Mouse (Mus musculus) liver, embryonic 11.5 days (tissue): ENCODE measurements around the gene Ggct. TPM values are rescaled to one million over a fixed set of nuclear protein-coding genes. Genes with fewer than 3 reads are reported as not detected.

ENCODE experiments used
- ATAC-seq: fragments of 200-750 bp; cut with Nextera tagmentation; replicated peaks from 2 replicates; pipeline ENCODE4 v1.8.0; 2017; ENCODE audit warnings: moderate number of reproducible peaks, mild to moderate bottlenecking, moderate TSS enrichment, moderate library complexity; ENCODE audit not compliant: low FRiP score
- DNase-seq: peaks from one replicate; pipeline ENCODE4 v3.0.0-alpha.2; 2017; ENCODE audit warnings: low spot score
- H3K27ac ChIP-seq: fragments of 300-500 bp; sonication (generic); 2 replicates; pipeline ENCODE4 v1.5.1; 2014; ENCODE audit warnings: mild to moderate bottlenecking, low read depth, low read length, control low read depth
- H3K27me3 ChIP-seq: fragments of 300-500 bp; sonication (generic); replicated peaks from 2 replicates; pipeline ENCODE4 v1.6.1; 2014; ENCODE audit warnings: low read length, mixed read lengths; ENCODE audit not compliant: control insufficient read depth, insufficient read depth
- H3K36me3 ChIP-seq: fragments of 300-500 bp; sonication (generic); 2 replicates; pipeline ENCODE4 v1.6.1; 2014; ENCODE audit warnings: mild to moderate bottlenecking, low read length, moderate library complexity, mixed read lengths; ENCODE audit not compliant: control insufficient read depth, insufficient read depth
- H3K4me1 ChIP-seq: fragments of 300-500 bp; sonication (generic); replicated peaks from 2 replicates; pipeline ENCODE4 v1.6.1; 2014; ENCODE audit warnings: low read length, mixed read lengths; ENCODE audit not compliant: control insufficient read depth, insufficient read depth
- H3K4me2 ChIP-seq: fragments of 300-500 bp; sonication (generic); 2 replicates; pipeline ENCODE4 v1.6.1; 2014; ENCODE audit warnings: mild to moderate bottlenecking, control low read depth, moderate library complexity
- H3K4me3 ChIP-seq: fragments of 300-500 bp; sonication (generic); 2 replicates; pipeline ENCODE4 v1.5.1; 2014; ENCODE audit warnings: low read depth, low read length, control low read depth
- H3K9ac ChIP-seq: fragments of 300-500 bp; sonication (generic); 2 replicates; pipeline ENCODE4 v1.6.1; 2014; ENCODE audit warnings: low read depth, low read length, control low read depth
- H3K9me3 ChIP-seq: fragments of 300-500 bp; sonication (generic); 2 replicates; pipeline ENCODE4 v1.6.1; 2016; ENCODE audit warnings: low read length, inconsistent platforms, mixed read lengths; ENCODE audit not compliant: control insufficient read depth
- WGBS: fragments of 180-500 bp; shearing (Covaris S2); extraction: QIAGEN DNeasy Blood & Tissue Kit; methylation state at CpG from one replicate; pipeline ENCODE4 v1.1.7; 2014; 5-methylcytosine and 5-hydroxymethylcytosine counted together
- polyA plus RNA-seq: library from polyadenylated mRNA; unstranded; fragments of >200 nt; fragmentation: Nextera tagmentation; extraction: Ambion mirVana; gene quantifications from 2 replicates; pipeline ENCODE4 v1.2.1, GENCODE M21; 2014

Gene Ggct
- polyA plus RNA-seq, 1 experiment from 2014 or later: 11.8 TPM

- no peak for ATAC-seq
Measured at GRCm38 (mm10) chr6:55003559-55003958, 10.8 kb upstream of the Ggct start.

GRCm38 (mm10) chr6:55002438-55002837, 9.7 kb upstream of the Ggct start:
- H3K4me2 ChIP-seq: no peak overlapping the region
- WGBS: 65% methylated on average over 4 of the region's 4 CpGs
- ATAC-seq (no peak), DNase-seq (no peak)
- no peaks in the 10 kb centered on the region for H3K36me3 ChIP-seq
- H3K27me3 ChIP-seq: no peaks in the 10 kb centered on the region
- H3K4me1 ChIP-seq: no peaks in the 10 kb centered on the region
- no peak overlapping the region for H3K4me3 ChIP-seq
- no peaks in the 10 kb centered on the region for H3K9me3 ChIP-seq
- no peak overlapping the region for H3K27ac ChIP-seq
- no peak overlapping the region for H3K9ac ChIP-seq

More at GRCm38 (mm10) chr6:55003559-55003958, 10.8 kb upstream of the Ggct start:
- H3K27me3 ChIP-seq: no peaks in the 10 kb centered on the region
- 45% methylated on average over 4 of the region's 4 CpGs for WGBS
- H3K4me2 ChIP-seq: no peak overlapping the region
- H3K27ac ChIP-seq: no peak overlapping the region
- H3K4me3 ChIP-seq: no peak overlapping the region
- no peak overlapping the region for H3K9ac ChIP-seq
- no peaks in the 10 kb centered on the region for H3K9me3 ChIP-seq
- no peaks in the 10 kb centered on the region for H3K4me1 ChIP-seq
- DNase-seq: no peak
- no peaks in the 10 kb centered on the region for H3K36me3 ChIP-seq

GRCm38 (mm10) chr6:55001320-55001719, 8.6 kb upstream of the Ggct start:
- Histone ChIP-seq H3K36me3 (no peaks in the 10 kb centered on the region), H3K4me1 (no peaks in the 10 kb centered on the region), H3K27ac (no peak overlapping the region), H3K27me3 (no peaks in the 10 kb centered on the region), H3K9ac (no peak overlapping the region), H3K9me3 (no peaks in the 10 kb centered on the region), H3K4me3 (no peak overlapping the region), H3K4me2 (no peak overlapping the region)
- DNase-seq (no peak), ATAC-seq (no peak)
- WGBS: 74% methylated on average over 4 of the region's 4 CpGs

- ATAC-seq (no peak), DNase-seq (no peak)
- Histone ChIP-seq H3K27me3 (no peaks in the 10 kb centered on the region), H3K9me3 (no peaks in the 10 kb centered on the region), H3K36me3 (no peaks in the 10 kb centered on the region), H3K9ac (no peak overlapping the region), H3K27ac (no peak overlapping the region), H3K4me1 (no peaks in the 10 kb centered on the region), H3K4me2 (no peak overlapping the region), H3K4me3 (no peak overlapping the region)
- WGBS: 77% methylated on average over 6 of the region's 6 CpGs
Measured at GRCm38 (mm10) chr6:54997726-54998125, 5.0 kb upstream of the Ggct start.

- H3K36me3 ChIP-seq: no peaks in the 10 kb centered on the region
- H3K27ac ChIP-seq: no peak overlapping the region
- peaks cover 9% of the 10 kb centered on the region for H3K4me1 ChIP-seq
- no peak overlapping the region for H3K4me3 ChIP-seq
- no peak overlapping the region for H3K4me2 ChIP-seq
- H3K27me3 ChIP-seq: no peaks in the 10 kb centered on the region
- 88% methylated on average over 3 of the region's 3 CpGs for WGBS
- H3K9me3 ChIP-seq: no peaks in the 10 kb centered on the region
- H3K9ac ChIP-seq: no peak overlapping the region
- no peak for ATAC-seq
- no peak for DNase-seq
Measured at GRCm38 (mm10) chr6:54996361-54996760, 3.6 kb upstream of the Ggct start.

GRCm38 (mm10) chr6:54992141-54992540, 609 bp downstream of the Ggct start:
- H3K9ac ChIP-seq: peak overlapping the region; percentile 68
- WGBS: 2% methylated on average over 7 of the region's 7 CpGs
- H3K27ac ChIP-seq: no peak overlapping the region
- no peaks in the 10 kb centered on the region for H3K36me3 ChIP-seq
- no peak for DNase-seq
- no peaks in the 10 kb centered on the region for H3K9me3 ChIP-seq
- peak overlapping the region; percentile 94 for H3K4me2 ChIP-seq
- H3K4me3 ChIP-seq: peak overlapping the region; percentile 66
- peaks cover 14% of the 10 kb centered on the region for H3K4me1 ChIP-seq
- no peak for ATAC-seq
- no peaks in the 10 kb centered on the region for H3K27me3 ChIP-seq

GRCm38 (mm10) chr6:54991189-54991588, 1.6 kb downstream of the Ggct start:
- Histone ChIP-seq H3K4me1 (peaks cover 14% of the 10 kb centered on the region), H3K4me2 (peak overlapping the region; percentile 94), H3K4me3 (no peak overlapping the region), H3K36me3 (no peaks in the 10 kb centered on the region), H3K27ac (no peak overlapping the region), H3K9me3 (no peaks in the 10 kb centered on the region), H3K27me3 (no peaks in the 10 kb centered on the region), H3K9ac (no peak overlapping the region)
- no peak for DNase-seq
- 45% methylated on average over 2 of the region's 2 CpGs for whole genome bisulfite sequencing
- ATAC-seq: no peak

GRCm38 (mm10) chr6:54988141-54988540, 4.6 kb downstream of the Ggct start:
- no peak for DNase-seq
- no peak overlapping the region for H3K9ac ChIP-seq
- ATAC-seq: no peak
- H3K4me3 ChIP-seq: no peak overlapping the region
- H3K27ac ChIP-seq: no peak overlapping the region
- H3K36me3 ChIP-seq: no peaks in the 10 kb centered on the region
- no peaks in the 10 kb centered on the region for H3K9me3 ChIP-seq
- no peaks in the 10 kb centered on the region for H3K27me3 ChIP-seq
- H3K4me1 ChIP-seq: peaks cover 14% of the 10 kb centered on the region
- WGBS: 90% methylated on average over 6 of the region's 6 CpGs
- no peak overlapping the region for H3K4me2 ChIP-seq

- H3K36me3 ChIP-seq: no peaks in the 10 kb centered on the region
- ATAC-seq (no peak), DNase-seq (no peak)
- no peak overlapping the region for H3K4me3 ChIP-seq
- no peaks in the 10 kb centered on the region for H3K4me1 ChIP-seq
- H3K9ac ChIP-seq: no peak overlapping the region
- WGBS: 90% methylated on average over 8 of the region's 8 CpGs
- no peak overlapping the region for H3K4me2 ChIP-seq
- no peak overlapping the region for H3K27ac ChIP-seq
- H3K27me3 ChIP-seq: no peaks in the 10 kb centered on the region
- H3K9me3 ChIP-seq: no peaks in the 10 kb centered on the region
Measured at GRCm38 (mm10) chr6:54984096-54984495, 8.7 kb downstream of the Ggct start.
